8 mouse cellular contexts compared by ENCODE assay signal in the genomic region with DNA sequence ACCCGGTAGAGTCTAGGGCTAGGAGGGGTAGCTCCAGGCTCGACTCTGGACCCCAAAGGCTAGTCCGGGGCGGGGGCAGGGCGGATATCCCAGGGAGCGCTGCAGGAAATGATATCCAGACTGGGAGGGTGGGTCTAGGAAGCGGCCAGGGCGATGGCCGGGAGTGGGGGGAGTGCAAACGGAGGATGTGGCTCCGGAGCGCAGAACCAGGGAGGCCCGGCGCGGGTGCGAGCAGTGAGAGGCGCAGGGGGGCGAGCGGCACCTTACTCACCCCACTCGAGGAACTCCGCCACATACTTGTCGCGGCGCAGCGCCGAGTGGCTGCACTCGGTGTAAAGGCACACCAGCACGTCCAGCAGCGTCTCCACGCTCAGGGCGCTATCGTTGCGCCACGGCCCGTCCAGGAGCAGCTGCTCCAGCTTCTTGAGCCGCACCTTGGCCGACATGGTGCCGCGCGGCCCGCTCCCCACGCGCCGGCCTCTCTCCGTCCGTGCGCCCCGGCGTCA. TPM values are rescaled to one million over a fixed set of nuclear protein-coding genes. Genes with fewer than 3 reads are reported as not detected.
DNase-seq lines count a peak whose midpoint lies in the region; ATAC-seq lines count a peak whose summit lies in the region.

No protein-coding gene starts in this region.

- peak overlapping the region; percentile 71 for H3K4me2 ChIP-seq in intestine, embryonic 14.5 days (ENCODE audit: low read length)
- peak overlapping the region; percentile 88 for H3K4me2 ChIP-seq in liver, embryonic 11.5 days
- H3K4me2 ChIP-seq in midbrain, embryonic 16.5 days (ENCODE audit: low read length) = peak overlapping the region; percentile 93

- H3K27me3 ChIP-seq in intestine, embryonic 14.5 days (replicated peaks; ENCODE audit: control insufficient read depth, insufficient read depth, low read length) = no peaks in the 10 kb centered on the region
- peaks cover 24% of the 10 kb centered on the region for H3K27me3 ChIP-seq in liver, embryonic 11.5 days (replicated peaks; ENCODE audit: control insufficient read depth, insufficient read depth, low read length)
- H3K27me3 ChIP-seq in midbrain, embryonic 16.5 days (ENCODE audit: control insufficient read depth, insufficient read depth, low read depth, low read length) = no peaks in the 10 kb centered on the region

- peak overlapping the region; percentile 91 for H3K9ac ChIP-seq in intestine, embryonic 14.5 days (ENCODE audit: low read length)
- H3K9ac ChIP-seq in liver, embryonic 11.5 days (ENCODE audit: low read depth, low read length) = peak overlapping the region; percentile 81
- peak overlapping the region; percentile 97 for H3K9ac ChIP-seq in midbrain, embryonic 16.5 days (ENCODE audit: low read depth, low read length)

- peak overlapping the region; percentile 99 for H3K4me3 ChIP-seq in intestine, embryonic 14.5 days (ENCODE audit: low read depth, low read length)
- peak overlapping the region; percentile 88 for H3K4me3 ChIP-seq in liver, embryonic 11.5 days (ENCODE audit: low read depth, low read length)
- H3K4me3 ChIP-seq in midbrain, embryonic 16.5 days (ENCODE audit: low read depth, low read length) = peak overlapping the region; percentile 99

- no peaks in the 10 kb centered on the region for H3K9me3 ChIP-seq in intestine, embryonic 14.5 days (ENCODE audit: control insufficient read depth, low read length)
- no peaks in the 10 kb centered on the region for H3K9me3 ChIP-seq in liver, embryonic 11.5 days (ENCODE audit: control insufficient read depth, low read length)
- H3K9me3 ChIP-seq in midbrain, embryonic 16.5 days (replicated peaks; ENCODE audit: control insufficient read depth, low read length, poor library complexity, severe bottlenecking) = no peaks in the 10 kb centered on the region

- H3K4me1 ChIP-seq in intestine, embryonic 14.5 days (replicated peaks; ENCODE audit: control insufficient read depth, insufficient read depth, low read length) = peaks cover 27% of the 10 kb centered on the region
- H3K4me1 ChIP-seq in liver, embryonic 11.5 days (replicated peaks; ENCODE audit: control insufficient read depth, insufficient read depth, low read length) = peaks cover 12% of the 10 kb centered on the region
- peaks cover 33% of the 10 kb centered on the region for H3K4me1 ChIP-seq in midbrain, embryonic 16.5 days (ENCODE audit: control insufficient read depth, insufficient read depth, low read length)

- H3K36me3 ChIP-seq in intestine, embryonic 14.5 days (ENCODE audit: control insufficient read depth, insufficient read depth, low read length) = no peaks in the 10 kb centered on the region
- H3K36me3 ChIP-seq in liver, embryonic 11.5 days (ENCODE audit: control insufficient read depth, insufficient read depth, low read length) = no peaks in the 10 kb centered on the region
- no peaks in the 10 kb centered on the region for H3K36me3 ChIP-seq in midbrain, embryonic 16.5 days (ENCODE audit: control insufficient read depth, insufficient read depth, low read length)

- WGBS in intestine, embryonic 14.5 days = under 1% methylated on average over 49 of the region's 49 CpGs
- WGBS in liver, embryonic 11.5 days = under 1% methylated on average over 48 of the region's 49 CpGs
- WGBS in midbrain, embryonic 16.5 days = 1% methylated on average over 39 of the region's 49 CpGs

- DNase-seq in urinary bladder, adult 18-20 months (ENCODE audit: low spot score in 2 of 2) = peak; percentile 40 to 44
- DNase-seq in urinary bladder, postnatal 25 days (ENCODE audit: low spot score) = no peak
- DNase-seq in cerebellum, postnatal 10 days = peak; percentile 66 to 67
- DNase-seq in gastrocnemius, postnatal 25 days = peak; percentile 68
- DNase-seq in intestine, embryonic 14.5 days (ENCODE audit: low spot score) = peak; percentile 86
- peak; percentile 72 for DNase-seq in liver, embryonic 11.5 days (ENCODE audit: low spot score)
- no peak for DNase-seq in thymus, postnatal 14 days

- peak; percentile 18 for ATAC-seq in intestine, embryonic 14.5 days (replicated peaks; ENCODE audit: low FRiP score, low TSS enrichment, low read depth)
- ATAC-seq in liver, embryonic 11.5 days (replicated peaks; ENCODE audit: low FRiP score) = peak; percentile 32
- peak; percentile 21 for ATAC-seq in midbrain, embryonic 16.5 days

- peak overlapping the region; percentile 92 for H3K27ac ChIP-seq in intestine, embryonic 14.5 days (ENCODE audit: low read depth)
- peak overlapping the region; percentile 87 for H3K27ac ChIP-seq in liver, embryonic 11.5 days (ENCODE audit: low read depth, low read length)
- H3K27ac ChIP-seq in midbrain, embryonic 16.5 days (ENCODE audit: low read length) = peak overlapping the region; percentile 95

RNA-seq across cellular contexts. Expression of a gene that starts 0.6 kb away (rescaled TPM):
- total RNA-seq in gastrocnemius, postnatal 25 days (2021) = 10 to 100 TPM; 23.6 to 24.9 TPM
- polyA plus RNA-seq in intestine, embryonic 14.5 days (2014; fragmentation: Nextera tagmentation; extraction: Ambion mirVana) = 48.2 and 49.0 TPM in 2 replicates
- polyA plus RNA-seq in liver, embryonic 11.5 days (2014; fragmentation: Nextera tagmentation; extraction: Ambion mirVana) = 22.4 and 25.6 TPM in 2 replicates
- 39.9 and 40.2 TPM in 2 replicates for polyA plus RNA-seq in midbrain, embryonic 16.5 days (2015; fragmentation: Nextera tagmentation; extraction: Ambion mirVana)

RNA-seq across cellular contexts. Expression of a gene that starts 29.7 kb away (rescaled TPM):
- total RNA-seq in gastrocnemius, postnatal 25 days (2021) = not detected
- 1.3 and 2.9 TPM in 2 replicates for polyA plus RNA-seq in intestine, embryonic 14.5 days (2014; fragmentation: Nextera tagmentation; extraction: Ambion mirVana)
- polyA plus RNA-seq in liver, embryonic 11.5 days (2014; fragmentation: Nextera tagmentation; extraction: Ambion mirVana) = 0.36 TPM in 1 of 2 replicates, not detected in the other
- polyA plus RNA-seq in midbrain, embryonic 16.5 days (2015; fragmentation: Nextera tagmentation; extraction: Ambion mirVana) = 4.9 and 7.0 TPM in 2 replicates

RNA-seq across cellular contexts. Expression of a gene that starts 39.9 kb away (rescaled TPM):
- 1 to 10 TPM; 3.0 to 4.2 TPM for total RNA-seq in gastrocnemius, postnatal 25 days (2021)
- 8.5 and 10.2 TPM in 2 replicates for polyA plus RNA-seq in intestine, embryonic 14.5 days (2014; fragmentation: Nextera tagmentation; extraction: Ambion mirVana)
- polyA plus RNA-seq in liver, embryonic 11.5 days (2014; fragmentation: Nextera tagmentation; extraction: Ambion mirVana) = 18.6 and 20.4 TPM in 2 replicates
- polyA plus RNA-seq in midbrain, embryonic 16.5 days (2015; fragmentation: Nextera tagmentation; extraction: Ambion mirVana) = 2.0 and 2.1 TPM in 2 replicates

Comparison
In these comparisons a context has a peak if more than half of its experiments do, and no peak if none do; other contexts are left out.
1. DNase-seq: peak in urinary bladder, adult 18-20 months (2 of 2), cerebellum, postnatal 10 days (2 of 2), gastrocnemius, postnatal 25 days (single experiment), intestine, embryonic 14.5 days (single experiment) and liver, embryonic 11.5 days (single experiment); none in urinary bladder, postnatal 25 days (single experiment) and thymus, postnatal 14 days (single experiment).
2. Peak in every context shown above with its lines, with median percentiles within 50 percentile points of each other: ATAC-seq, H3K27ac ChIP-seq, H3K4me2 ChIP-seq, H3K4me3 ChIP-seq and H3K9ac ChIP-seq.